Mouse (Mus musculus) erythroblast, embryonic 14.5 days (primary cell): ENCODE data around the gene Slc34a3.

Experiments
- GATA1 ChIP-seq: IDR thresholded peaks from 2 replicates; pipeline ENCODE4 v1.6.1; 2012; ENCODE audit warnings: low read length, inconsistent platforms, mixed read lengths
- TAL1 ChIP-seq: IDR thresholded peaks from 3 replicates; pipeline ENCODE4 v1.6.1; 2012; ENCODE audit warnings: low read length, inconsistent platforms, mixed read lengths

- TF ChIP-seq TAL1 (no peak), GATA1 (no peak)
These were observed 6.1 kb upstream of the Slc34a3 start for GRCm38 (mm10) chr2:25240310-25240709.
